Mouse (Mus musculus): Measurements from ENCODE around the gene Arhgap25. TPM values are rescaled to one million over a fixed set of nuclear protein-coding genes. Genes with fewer than 3 reads are reported as not detected.

The Arhgap25 gene
- total and polyA plus RNA-seq, 2 experiments = 0.40 to 1.6 TPM

- H3K4me1 ChIP-seq (ENCODE audit: control insufficient read depth, insufficient read depth, low read length) = 0 out of 2 replicates have a peak, but pooled peaks cover 2% of the 10 kb centered on the region
- no peaks in the 10 kb centered on the region for H3K79me2 ChIP-seq (ENCODE audit: control insufficient read depth, insufficient read depth, low read length)
- H3K36me3 ChIP-seq (ENCODE audit: control insufficient read depth, insufficient read depth, low read length) = no peaks in the 10 kb centered on the region
- no peak overlapping the region for H3K4me3 ChIP-seq (ENCODE audit: insufficient read depth, low read depth, low read length)
- DNase-seq (ENCODE audit: extremely low read depth, low read depth, low spot score) = peak; percentile 8
- no peaks in the 10 kb centered on the region for H3K27me3 ChIP-seq (ENCODE audit: control insufficient read depth, insufficient read depth, low read length)
- no peak overlapping the region for H3K27ac ChIP-seq (replicated peaks; ENCODE audit: insufficient read depth, low read depth, low read length)
- H3K9ac ChIP-seq (ENCODE audit: low read depth, low read length) = no peak overlapping the region
- TF ChIP-seq CTCF (IDR thresholded peaks at IDR 0.05; ENCODE audit: low read depth, low read length) = no peak
- no peak for TF ChIP-seq POLR2A (IDR thresholded peaks at IDR 0.05; ENCODE audit: extremely low read depth, insufficient read depth, low read length)
- WGBS = 68% methylated on average over 8 of the region's 8 CpGs
Measured at GRCm38 (mm10) chr6:87427616-87428015, 105.4 kb downstream of the Arhgap25 start.

- DNase-seq (ENCODE audit: extremely low read depth, low read depth, low spot score) = peak; percentile 55
- no peaks in the 10 kb centered on the region for H3K36me3 ChIP-seq (ENCODE audit: control insufficient read depth, insufficient read depth, low read length)
- no peak overlapping the region for H3K27ac ChIP-seq (replicated peaks; ENCODE audit: insufficient read depth, low read depth, low read length)
- H3K9ac ChIP-seq (ENCODE audit: low read depth, low read length) = no peak overlapping the region
- no peak overlapping the region for H3K4me3 ChIP-seq (ENCODE audit: insufficient read depth, low read depth, low read length)
- H3K79me2 ChIP-seq (ENCODE audit: control insufficient read depth, insufficient read depth, low read length) = no peaks in the 10 kb centered on the region
- TF ChIP-seq POLR2A (IDR thresholded peaks at IDR 0.05; ENCODE audit: extremely low read depth, insufficient read depth, low read length) (no peak), CTCF (IDR thresholded peaks at IDR 0.05; ENCODE audit: low read depth, low read length) (no peak)
- H3K4me1 ChIP-seq (ENCODE audit: control insufficient read depth, insufficient read depth, low read length) = 0 out of 2 replicates have a peak, but pooled peaks cover 2% of the 10 kb centered on the region
- no peaks in the 10 kb centered on the region for H3K27me3 ChIP-seq (ENCODE audit: control insufficient read depth, insufficient read depth, low read length)
- 55% methylated on average over 5 of the region's 5 CpGs for WGBS
Measured at GRCm38 (mm10) chr6:87426954-87427353, 106.1 kb downstream of the Arhgap25 start.

DNA sequence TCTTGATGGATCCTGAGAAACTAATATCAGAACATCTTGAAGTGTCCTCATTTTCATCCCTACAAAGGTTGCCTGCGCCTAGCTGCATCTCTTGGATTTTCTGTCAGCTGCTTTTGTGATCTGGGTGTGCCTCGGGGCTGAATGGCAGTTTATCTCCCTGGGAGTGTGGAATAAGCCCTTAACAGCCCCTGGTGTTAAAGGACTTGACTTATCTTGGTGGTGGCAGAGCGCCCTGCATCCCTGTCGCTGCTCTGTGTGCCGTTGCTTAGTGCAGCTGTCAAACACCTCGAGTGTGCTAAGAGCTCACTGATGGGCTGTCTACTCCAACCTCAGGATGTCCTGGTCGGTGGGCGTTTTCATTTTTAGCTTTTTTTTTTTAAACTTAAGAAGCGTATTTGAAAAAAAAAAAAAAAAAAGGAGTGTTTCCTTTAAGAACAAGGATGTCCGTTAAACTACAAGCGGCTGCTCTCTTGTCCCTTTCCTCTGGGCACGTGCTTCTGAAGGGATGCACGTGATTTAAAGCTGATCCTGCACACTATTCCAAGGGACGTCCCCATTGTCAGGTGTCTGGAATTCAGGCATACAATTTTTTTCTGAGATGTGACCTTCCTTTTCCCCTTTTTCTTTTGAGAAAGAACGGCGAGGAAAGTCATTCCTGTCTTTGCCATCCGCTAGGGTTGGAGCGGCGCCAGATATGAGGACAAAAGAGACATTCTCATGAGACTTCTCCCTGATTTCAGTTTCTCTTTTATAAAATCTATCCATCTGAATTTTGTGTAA lies 108.8 kb downstream of the Arhgap25 start:
- no peak overlapping the region for H3K4me3 ChIP-seq (ENCODE audit: insufficient read depth, low read depth, low read length)
- no peaks in the 10 kb centered on the region for H3K36me3 ChIP-seq (ENCODE audit: control insufficient read depth, insufficient read depth, low read length)
- 65% methylated on average over 19 of the region's 19 CpGs for WGBS
- H3K4me1 ChIP-seq (ENCODE audit: control insufficient read depth, insufficient read depth, low read length) = 0 out of 2 replicates have a peak, but pooled peaks cover 2% of the 10 kb centered on the region
- no peak overlapping the region for H3K9ac ChIP-seq (ENCODE audit: low read depth, low read length)
- no peak for DNase-seq (ENCODE audit: extremely low read depth, low read depth, low spot score)
- no peaks in the 10 kb centered on the region for H3K79me2 ChIP-seq (ENCODE audit: control insufficient read depth, insufficient read depth, low read length)
- no peak for TF ChIP-seq CTCF (IDR thresholded peaks at IDR 0.05; ENCODE audit: low read depth, low read length)
- no peak for TF ChIP-seq POLR2A (IDR thresholded peaks at IDR 0.05; ENCODE audit: extremely low read depth, insufficient read depth, low read length)
- H3K27ac ChIP-seq (replicated peaks; ENCODE audit: insufficient read depth, low read depth, low read length) = no peak overlapping the region
- H3K27me3 ChIP-seq (ENCODE audit: control insufficient read depth, insufficient read depth, low read length) = no peaks in the 10 kb centered on the region

- WGBS = 61% methylated on average over 7 of the region's 7 CpGs
- no peak overlapping the region; the same call in 1 of the 2 replicates for H3K27ac ChIP-seq (replicated peaks; ENCODE audit: insufficient read depth, low read depth, low read length)
Measured at GRCm38 (mm10) chr6:87422304-87422703, 110.8 kb downstream of the Arhgap25 start.

GRCm38 (mm10) chr6:87412011-87412410 lies 121.0 kb downstream of the Arhgap25 start:
- Histone ChIP-seq H3K4me1 (ENCODE audit: control insufficient read depth, insufficient read depth, low read length) (no peaks in the 10 kb centered on the region), H3K27ac (replicated peaks; ENCODE audit: insufficient read depth, low read depth, low read length) (no peak overlapping the region), H3K4me3 (ENCODE audit: insufficient read depth, low read depth, low read length) (no peak overlapping the region), H3K27me3 (ENCODE audit: control insufficient read depth, insufficient read depth, low read length) (no peaks in the 10 kb centered on the region), H3K36me3 (ENCODE audit: control insufficient read depth, insufficient read depth, low read length) (no peaks in the 10 kb centered on the region), H3K79me2 (ENCODE audit: control insufficient read depth, insufficient read depth, low read length) (no peaks in the 10 kb centered on the region), H3K9ac (ENCODE audit: low read depth, low read length) (no peak overlapping the region)
- TF ChIP-seq POLR2A (IDR thresholded peaks at IDR 0.05; ENCODE audit: extremely low read depth, insufficient read depth, low read length) = no peak
- TF ChIP-seq CTCF (IDR thresholded peaks at IDR 0.05; ENCODE audit: low read depth, low read length) = no peak
- WGBS = 79% methylated on average over 3 of the region's 3 CpGs
- DNase-seq (ENCODE audit: extremely low read depth, low read depth, low spot score) = no peak

More at GRCm38 (mm10) chr6:87422304-87422703, 110.8 kb downstream of the Arhgap25 start:
- Histone ChIP-seq H3K79me2 (ENCODE audit: control insufficient read depth, insufficient read depth, low read length) (no peaks in the 10 kb centered on the region), H3K4me1 (ENCODE audit: control insufficient read depth, insufficient read depth, low read length) (0 out of 2 replicates have a peak, but pooled peaks cover 2% of the 10 kb centered on the region), H3K27me3 (ENCODE audit: control insufficient read depth, insufficient read depth, low read length) (no peaks in the 10 kb centered on the region), H3K36me3 (ENCODE audit: control insufficient read depth, insufficient read depth, low read length) (no peaks in the 10 kb centered on the region), H3K9ac (ENCODE audit: low read depth, low read length) (no peak overlapping the region), H3K4me3 (ENCODE audit: insufficient read depth, low read depth, low read length) (no peak overlapping the region)
- TF ChIP-seq CTCF (IDR thresholded peaks at IDR 0.05; ENCODE audit: low read depth, low read length) (no peak), POLR2A (IDR thresholded peaks at IDR 0.05; ENCODE audit: extremely low read depth, insufficient read depth, low read length) (no peak)
- DNase-seq (ENCODE audit: extremely low read depth, low read depth, low spot score) = no peak

Other genes starting within 250 kb of the Arhgap25 start
- gene Antxr1, start 197.4 kb downstream of the Arhgap25 start, total RNA-seq (2014; rRNA removed) = 0.92 and 1.0 TPM in 2 replicates
- gene Antxr1, start 197.4 kb downstream of the Arhgap25 start, polyA plus RNA-seq (2012; rRNA removed) = 0.28 and 0.37 TPM in 2 replicates
- gene Gkn1, start 182.3 kb downstream of the Arhgap25 start, total RNA-seq (2014; rRNA removed) = 0.20 TPM in 1 of 2 replicates, not detected in the other
- not detected in 2 replicates for gene Gkn1, start 182.3 kb downstream of the Arhgap25 start, polyA plus RNA-seq (2012; rRNA removed)
- 0.34 TPM in 1 of 2 replicates, not detected in the other for gene Gkn2, start 159.9 kb downstream of the Arhgap25 start, total RNA-seq (2014; rRNA removed)
- not detected in 2 replicates for gene Gkn2, start 159.9 kb downstream of the Arhgap25 start, polyA plus RNA-seq (2012; rRNA removed)
- gene Gkn3, start 144.3 kb downstream of the Arhgap25 start, total RNA-seq (2014; rRNA removed) = 0.47 TPM in 1 of 2 replicates, not detected in the other
- gene Gkn3, start 144.3 kb downstream of the Arhgap25 start, polyA plus RNA-seq (2012; rRNA removed) = not detected in 2 replicates
- 4.0 and 4.3 TPM in 2 replicates for gene Bmp10, start 104.3 kb downstream of the Arhgap25 start, total RNA-seq (2014; rRNA removed)
- 1.3 and 1.7 TPM in 2 replicates for gene Bmp10, start 104.3 kb downstream of the Arhgap25 start, polyA plus RNA-seq (2012; rRNA removed)
- gene Prokr1, start 57.5 kb upstream of the Arhgap25 start, total RNA-seq (2014; rRNA removed) = 0.07 and 0.09 TPM in 2 replicates
- 0.04 and 0.07 TPM in 2 replicates for gene Prokr1, start 57.5 kb upstream of the Arhgap25 start, polyA plus RNA-seq (2012; rRNA removed)
- 3.4 and 3.7 TPM in 2 replicates for gene Aplf, start 138.9 kb upstream of the Arhgap25 start, total RNA-seq (2014; rRNA removed)
- 1.2 and 1.4 TPM in 2 replicates for gene Aplf, start 138.9 kb upstream of the Arhgap25 start, polyA plus RNA-seq (2012; rRNA removed)
- 0.65 and 1.2 TPM in 2 replicates for gene Efcc1, start 197.6 kb upstream of the Arhgap25 start, total RNA-seq (2014; rRNA removed)
- 0.41 and 0.86 TPM in 2 replicates for gene Efcc1, start 197.6 kb upstream of the Arhgap25 start, polyA plus RNA-seq (2012; rRNA removed)
- 0.34 and 0.74 TPM in 2 replicates for gene Gp9, start 244.8 kb upstream of the Arhgap25 start, total RNA-seq (2014; rRNA removed)
- gene Gp9, start 244.8 kb upstream of the Arhgap25 start, polyA plus RNA-seq (2012; rRNA removed) = 0.25 TPM in 1 of 2 replicates, not detected in the other